Mouse (Mus musculus): Measurements from ENCODE around the gene Olfr1418. TPM values are rescaled to one million over a fixed set of nuclear protein-coding genes. Genes with fewer than 3 reads are reported as not detected.

The Olfr1418 gene
- polyA plus RNA-seq, 1 experiment from 2014 or later = not detected

DNA sequence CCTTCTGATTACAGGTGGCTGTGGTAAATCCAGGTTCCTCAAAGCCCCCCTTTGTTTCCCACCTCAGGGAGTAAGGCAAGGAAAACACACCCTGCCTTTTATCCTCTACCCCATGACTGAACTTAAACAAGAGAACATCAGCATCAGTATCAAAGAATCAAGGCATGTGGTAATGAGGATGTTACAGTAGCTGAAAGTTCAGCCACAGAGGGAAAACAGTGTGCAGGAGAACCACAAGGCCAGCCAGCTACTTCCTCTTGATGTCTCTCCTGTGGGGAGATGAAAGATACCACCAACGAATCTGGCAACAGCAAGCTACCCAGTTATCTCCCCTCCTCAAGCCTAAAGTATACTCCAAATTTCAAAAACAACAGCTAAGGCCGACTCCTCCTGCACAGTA, 53.6 kb downstream of the Olfr1418 start:
- H3K4me1 ChIP-seq (ENCODE audit: insufficient read depth) = peaks cover 7% of the 10 kb centered on the region
- 27% methylated on average over 2 of the region's 2 CpGs for WGBS (ENCODE audit: insufficient replicate concordance)
- no peak for TF ChIP-seq EP300 (IDR thresholded peaks at IDR 0.05; ENCODE audit: low read depth)
- TF ChIP-seq CTCF (IDR thresholded peaks at IDR 0.05; ENCODE audit: low read depth) = no peak
- H3K9ac ChIP-seq (replicated peaks) = no peak overlapping the region
- DNase-seq (no peak), ATAC-seq (no peak)
- no peaks in the 10 kb centered on the region for H3K27me3 ChIP-seq (ENCODE audit: insufficient read depth, low read length)
- H3K4me2 ChIP-seq (ENCODE audit: low read depth, low read length) = no peak overlapping the region
- no peaks in the 10 kb centered on the region for H3K36me3 ChIP-seq (replicated peaks; ENCODE audit: insufficient read depth, low read length)
- H3K27ac ChIP-seq (ENCODE audit: low read depth) = no peak overlapping the region
- no peak overlapping the region for H3K4me3 ChIP-seq (ENCODE audit: low read depth, low read length)
- no peaks in the 10 kb centered on the region for H3K9me3 ChIP-seq (ENCODE audit: low read length)

DNA sequence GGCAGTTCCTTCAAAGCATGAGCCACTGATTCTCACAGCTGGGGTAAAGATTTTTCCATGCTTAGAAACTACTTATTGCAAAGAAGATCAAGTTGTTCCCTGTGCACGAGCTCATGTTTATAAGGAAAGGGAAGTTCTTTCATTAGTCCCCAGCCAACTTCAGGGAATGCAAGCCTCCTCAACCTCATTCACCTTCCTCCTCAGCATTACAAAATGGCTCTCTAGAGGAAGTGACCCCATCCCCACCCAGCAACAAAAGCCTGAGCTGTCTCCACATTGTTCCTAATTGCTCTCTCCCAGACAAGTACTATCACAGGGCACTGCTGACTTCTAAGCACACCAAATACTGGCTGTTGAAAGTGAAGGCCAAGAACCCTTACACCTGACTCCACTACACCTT, 56.4 kb downstream of the Olfr1418 start:
- 33% methylated on average over 1 of the region's 1 CpGs for WGBS (ENCODE audit: insufficient replicate concordance)
- H3K27ac ChIP-seq (ENCODE audit: low read depth) = no peak overlapping the region
- peaks cover 3% of the 10 kb centered on the region for H3K4me1 ChIP-seq (ENCODE audit: insufficient read depth)
- no peak overlapping the region for H3K4me2 ChIP-seq (ENCODE audit: low read depth, low read length)
- H3K4me3 ChIP-seq (ENCODE audit: low read depth, low read length) = no peak overlapping the region
- no peak overlapping the region for H3K9ac ChIP-seq (replicated peaks)
- no peak for ATAC-seq
- no peaks in the 10 kb centered on the region for H3K27me3 ChIP-seq (ENCODE audit: insufficient read depth, low read length)
- no peak for DNase-seq
- TF ChIP-seq CTCF (IDR thresholded peaks at IDR 0.05; ENCODE audit: low read depth) (no peak), EP300 (IDR thresholded peaks at IDR 0.05; ENCODE audit: low read depth) (no peak)
- H3K36me3 ChIP-seq (replicated peaks; ENCODE audit: insufficient read depth, low read length) = no peaks in the 10 kb centered on the region
- H3K9me3 ChIP-seq (ENCODE audit: low read length) = no peaks in the 10 kb centered on the region

Other genes starting within 250 kb of the Olfr1418 start
- gene Ms4a2, start 237.3 kb downstream of the Olfr1418 start, polyA plus RNA-seq (2015; fragmentation: Nextera tagmentation; extraction: Ambion mirVana) = 0.86 and 0.90 TPM in 2 replicates
- 37.6 and 38.0 TPM in 2 replicates for gene Ms4a3, start 220.2 kb downstream of the Olfr1418 start, polyA plus RNA-seq (2015; fragmentation: Nextera tagmentation; extraction: Ambion mirVana)
- gene Oosp2, start 200.5 kb downstream of the Olfr1418 start, polyA plus RNA-seq (2015; fragmentation: Nextera tagmentation; extraction: Ambion mirVana) = 0.19 TPM in 1 of 2 replicates, not detected in the other
- gene Oosp1, start 169.9 kb downstream of the Olfr1418 start, polyA plus RNA-seq (2015; fragmentation: Nextera tagmentation; extraction: Ambion mirVana) = 0.26 and 0.54 TPM in 2 replicates
- not detected in 2 replicates for gene Oosp3, start 164.0 kb downstream of the Olfr1418 start, polyA plus RNA-seq (2015; fragmentation: Nextera tagmentation; extraction: Ambion mirVana)
- gene Gif, start 113.5 kb downstream of the Olfr1418 start, polyA plus RNA-seq (2015; fragmentation: Nextera tagmentation; extraction: Ambion mirVana) = not detected in 2 replicates
- gene Mrpl16, start 90.7 kb downstream of the Olfr1418 start, polyA plus RNA-seq (2015; fragmentation: Nextera tagmentation; extraction: Ambion mirVana) = 35.7 and 38.2 TPM in 2 replicates
- 3.2 and 3.7 TPM in 2 replicates for gene Stx3, start 41.7 kb downstream of the Olfr1418 start, polyA plus RNA-seq (2015; fragmentation: Nextera tagmentation; extraction: Ambion mirVana)
- gene Olfr1417, start 21.8 kb downstream of the Olfr1418 start, polyA plus RNA-seq (2015; fragmentation: Nextera tagmentation; extraction: Ambion mirVana) = not detected in 2 replicates
- not detected in 2 replicates for gene Olfr1419, start 14.0 kb upstream of the Olfr1418 start, polyA plus RNA-seq (2015; fragmentation: Nextera tagmentation; extraction: Ambion mirVana)
- not detected in 2 replicates for gene Olfr1420, start 25.5 kb upstream of the Olfr1418 start, polyA plus RNA-seq (2015; fragmentation: Nextera tagmentation; extraction: Ambion mirVana)
- gene Patl1, start 51.3 kb upstream of the Olfr1418 start, polyA plus RNA-seq (2015; fragmentation: Nextera tagmentation; extraction: Ambion mirVana) = 4.9 and 5.4 TPM in 2 replicates
- 2.6 and 2.7 TPM in 2 replicates for gene Osbp, start 104.9 kb upstream of the Olfr1418 start, polyA plus RNA-seq (2015; fragmentation: Nextera tagmentation; extraction: Ambion mirVana)
- not detected in 2 replicates for gene Olfr1423, start 180.3 kb upstream of the Olfr1418 start, polyA plus RNA-seq (2015; fragmentation: Nextera tagmentation; extraction: Ambion mirVana)
- gene Olfr1424, start 201.6 kb upstream of the Olfr1418 start, polyA plus RNA-seq (2015; fragmentation: Nextera tagmentation; extraction: Ambion mirVana) = not detected in 2 replicates
- gene Olfr1425, start 216.7 kb upstream of the Olfr1418 start, polyA plus RNA-seq (2015; fragmentation: Nextera tagmentation; extraction: Ambion mirVana) = not detected in 2 replicates
- gene Olfr1426, start 230.9 kb upstream of the Olfr1418 start, polyA plus RNA-seq (2015; fragmentation: Nextera tagmentation; extraction: Ambion mirVana) = not detected in 2 replicates
- not detected in 2 replicates for gene Olfr1427, start 242.3 kb upstream of the Olfr1418 start, polyA plus RNA-seq (2015; fragmentation: Nextera tagmentation; extraction: Ambion mirVana)